Mouse (Mus musculus): ENCODE results near the gene Ltbr.
A peak's percentile ranks its signal among the peaks of the same experiment; 100 is the strongest.

DNA sequence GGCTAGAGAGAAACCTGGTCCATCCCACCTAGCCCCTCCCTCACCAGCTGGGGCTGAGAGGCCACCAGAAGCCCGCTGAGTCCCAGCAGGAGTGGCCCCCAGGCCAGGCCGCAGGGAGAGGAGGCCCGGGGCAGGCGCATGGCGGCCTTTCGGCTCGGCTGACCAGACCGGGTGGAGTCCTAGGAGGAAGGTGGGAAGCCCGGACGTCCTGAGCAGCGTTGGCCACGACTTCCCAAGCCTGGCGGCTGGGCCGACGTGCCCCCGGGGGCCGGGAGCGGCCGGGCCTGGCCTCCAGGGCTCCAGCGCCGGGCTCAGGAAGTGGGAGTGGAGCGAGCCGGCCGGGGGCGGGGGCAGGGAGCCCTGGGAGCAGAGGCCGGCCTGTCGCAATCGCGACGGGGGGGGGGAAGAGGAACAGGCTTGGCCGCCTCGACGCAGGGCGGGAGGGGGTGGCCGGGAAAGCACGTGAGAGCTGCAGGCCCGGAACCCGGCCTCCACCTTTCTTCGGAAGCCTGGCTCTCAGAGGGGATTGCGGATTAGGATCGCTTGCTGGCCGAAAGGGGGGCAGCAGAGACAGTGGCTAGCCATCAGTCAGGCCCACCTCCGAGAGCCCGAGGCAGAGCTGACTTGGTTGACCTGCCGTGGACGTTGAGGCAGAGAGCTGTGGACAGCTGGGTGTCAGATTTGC is at the start of gene Ltbr:
- TF ChIP-seq MAX (IDR thresholded peaks at IDR 0.05) (peak; percentile 74), MYOD1 (IDR thresholded peaks at IDR 0.05; ENCODE audit: control insufficient read depth, insufficient read length, low read depth) (no peak), CTCF (IDR thresholded peaks at IDR 0.05; ENCODE audit: control insufficient read depth, insufficient read depth, insufficient read length) (no peak), MYOG (IDR thresholded peaks at IDR 0.05; ENCODE audit: control insufficient read depth, extremely low read depth, insufficient read length) (no peak), USF1 (IDR thresholded peaks at IDR 0.05; ENCODE audit: low read depth) (no peak), FOSL1 (IDR thresholded peaks at IDR 0.05; ENCODE audit: insufficient read depth, low read length, poor library complexity, severe bottlenecking) (no peak), CEBPB (IDR thresholded peaks at IDR 0.05; ENCODE audit: low read depth) (peak; percentile 73)
